Mouse (Mus musculus): ENCODE results near the gene Pde3b. TPM values are rescaled to one million over a fixed set of nuclear protein-coding genes. Genes with fewer than 3 reads are reported as not detected.

Gene Pde3b
- polyA plus RNA-seq, 1 experiment from 2014 or later = 1.7 TPM

DNA sequence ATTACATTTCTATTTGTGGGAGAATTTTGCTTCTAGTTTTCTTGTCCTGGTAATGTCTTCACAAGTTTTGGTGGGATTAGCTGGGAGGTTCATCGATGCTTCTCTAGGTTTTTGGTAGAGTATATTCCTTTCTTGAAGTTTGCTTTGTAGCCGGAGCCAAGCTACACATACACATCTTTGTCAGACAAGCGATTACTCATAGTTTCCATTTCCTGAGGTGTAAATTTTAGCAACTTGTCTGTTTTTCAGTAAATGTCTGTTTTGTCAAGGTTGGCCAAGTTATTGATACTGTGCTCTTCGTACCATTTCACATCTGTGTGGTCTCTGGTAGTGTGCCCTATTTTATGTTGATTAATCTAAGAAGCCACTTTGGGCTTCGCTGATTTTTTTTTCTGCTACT is 166.1 kb downstream of the Pde3b start:
- 76% methylated on average over 5 of the region's 5 CpGs for WGBS
- H3K27me3 ChIP-seq (replicated peaks; ENCODE audit: control insufficient read depth, insufficient read depth, low read length) = no peaks in the 10 kb centered on the region; the same call in 1 of the 2 replicates
- H3K4me3 ChIP-seq (ENCODE audit: low read depth, low read length) = no peak overlapping the region
- H3K27ac ChIP-seq (ENCODE audit: low read depth, low read length) = no peak overlapping the region
- no peak overlapping the region for H3K9ac ChIP-seq (ENCODE audit: low read depth, low read length)
- ATAC-seq = no peak
- H3K36me3 ChIP-seq (ENCODE audit: control insufficient read depth, insufficient read depth) = no peaks in the 10 kb centered on the region
- no peaks in the 10 kb centered on the region for H3K4me1 ChIP-seq (replicated peaks; ENCODE audit: control insufficient read depth, insufficient read depth, low read length)
- no peak overlapping the region for H3K4me2 ChIP-seq (replicated peaks; ENCODE audit: low read depth)
- TF ChIP-seq CTCF (IDR thresholded peaks at IDR 0.05; ENCODE audit: low read depth) = no peak
- H3K9me3 ChIP-seq (ENCODE audit: control insufficient read depth) = no peaks in the 10 kb centered on the region

DNA sequence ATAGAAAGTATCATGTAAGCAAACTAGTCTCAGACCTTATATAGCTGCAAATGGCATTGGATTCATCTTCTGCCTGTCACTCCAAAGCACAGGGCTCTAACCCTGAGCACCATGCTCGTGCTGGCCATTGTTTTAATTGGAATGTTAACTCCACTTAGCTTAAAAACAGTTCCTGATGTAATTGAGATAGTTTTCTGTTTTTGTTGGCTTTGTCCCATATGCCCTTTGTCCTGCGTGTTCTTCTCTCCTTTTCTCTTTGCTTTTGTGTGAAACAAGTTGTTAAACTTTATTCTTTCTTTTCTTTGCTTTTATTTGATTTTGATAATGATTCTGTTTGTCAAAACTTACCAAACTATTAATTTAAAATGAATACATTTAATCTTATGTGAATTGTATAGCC is 167.4 kb downstream of the Pde3b start:
- no peak overlapping the region for H3K4me2 ChIP-seq (replicated peaks; ENCODE audit: low read depth)
- H3K27ac ChIP-seq (ENCODE audit: low read depth, low read length) = no peak overlapping the region
- no peaks in the 10 kb centered on the region for H3K4me1 ChIP-seq (replicated peaks; ENCODE audit: control insufficient read depth, insufficient read depth, low read length)
- no peaks in the 10 kb centered on the region for H3K36me3 ChIP-seq (ENCODE audit: control insufficient read depth, insufficient read depth)
- no peaks in the 10 kb centered on the region; the same call in 1 of the 2 replicates for H3K27me3 ChIP-seq (replicated peaks; ENCODE audit: control insufficient read depth, insufficient read depth, low read length)
- ATAC-seq = no peak
- H3K9me3 ChIP-seq (ENCODE audit: control insufficient read depth) = no peaks in the 10 kb centered on the region
- TF ChIP-seq CTCF (IDR thresholded peaks at IDR 0.05; ENCODE audit: low read depth) = no peak
- H3K4me3 ChIP-seq (ENCODE audit: low read depth, low read length) = no peak overlapping the region
- 50% methylated on average over 2 of the region's 2 CpGs for WGBS
- no peak overlapping the region for H3K9ac ChIP-seq (ENCODE audit: low read depth, low read length)

Other genes starting within 250 kb of the Pde3b start
- gene Copb1, start 160.6 kb upstream of the Pde3b start, polyA plus RNA-seq (2015; fragmentation: Nextera tagmentation; extraction: Ambion mirVana) = 137 and 140 TPM in 2 replicates
- gene Psma1, start 139.2 kb upstream of the Pde3b start, polyA plus RNA-seq (2015; fragmentation: Nextera tagmentation; extraction: Ambion mirVana) = 205 and 212 TPM in 2 replicates
- gene Cyp2r1, start 147.7 kb downstream of the Pde3b start, polyA plus RNA-seq (2015; fragmentation: Nextera tagmentation; extraction: Ambion mirVana) = 1.8 and 2.8 TPM in 2 replicates
- 1.7 and 2.6 TPM in 2 replicates for gene Calca, start 221.1 kb downstream of the Pde3b start, polyA plus RNA-seq (2015; fragmentation: Nextera tagmentation; extraction: Ambion mirVana)